Mouse (Mus musculus) forebrain, embryonic 11.5 days (tissue): Measurements from ENCODE around the gene Myo9a. TPM values are rescaled to one million over a fixed set of nuclear protein-coding genes. Genes with fewer than 3 reads are reported as not detected.
"Not testable (repeated sequence)": the region's sequence is repeated elsewhere in the genome, so short reads cannot be mapped to it uniquely, and the experiment has no call there.

Experiments
- ATAC-seq: fragments of 200-750 bp; cut with Nextera tagmentation; replicated peaks from 2 replicates; pipeline ENCODE4 v1.8.0; 2017; ENCODE audit warnings: moderate TSS enrichment; ENCODE audit not compliant: low FRiP score
- DNase-seq: peaks from one replicate; pipeline ENCODE4 v3.0.0-alpha.2; 2017; ENCODE audit warnings: low spot score
- H3K27ac ChIP-seq: fragments of 300-500 bp; sonication (generic); 2 replicates; pipeline ENCODE4 v1.5.1; 2014; ENCODE audit warnings: low read depth, low read length
- H3K27me3 ChIP-seq: fragments of 300-500 bp; sonication (generic); 2 replicates; pipeline ENCODE4 v1.6.1; 2014; ENCODE audit warnings: mild to moderate bottlenecking, low read length, mixed read lengths; ENCODE audit not compliant: control insufficient read depth, insufficient read depth
- H3K36me3 ChIP-seq: fragments of 300-500 bp; sonication (generic); 2 replicates; pipeline ENCODE4 v1.6.1; 2014; ENCODE audit warnings: mild to moderate bottlenecking, low read length, moderate library complexity, mixed read lengths; ENCODE audit not compliant: control insufficient read depth, insufficient read depth
- H3K4me1 ChIP-seq: fragments of 300-500 bp; sonication (generic); replicated peaks from 2 replicates; pipeline ENCODE4 v1.6.1; 2014; ENCODE audit warnings: low read length, mixed read lengths; ENCODE audit not compliant: control insufficient read depth, insufficient read depth
- H3K4me2 ChIP-seq: fragments of 300-500 bp; sonication (generic); 2 replicates; pipeline ENCODE4 v1.6.1; 2014; ENCODE audit warnings: low read depth, mild to moderate bottlenecking, low read length, moderate library complexity, mixed read lengths; ENCODE audit not compliant: severe bottlenecking
- H3K4me3 ChIP-seq: fragments of 300-500 bp; sonication (generic); 2 replicates; pipeline ENCODE4 v1.5.1; 2014; ENCODE audit warnings: low read depth, low read length
- H3K9ac ChIP-seq: fragments of 300-500 bp; sonication (generic); 2 replicates; pipeline ENCODE4 v1.6.1; 2014; ENCODE audit warnings: low read length
- H3K9me3 ChIP-seq: fragments of 300-500 bp; sonication (generic); 2 replicates; pipeline ENCODE4 v1.6.1; 2016; ENCODE audit warnings: low read length, mixed read lengths; ENCODE audit not compliant: control insufficient read depth
- WGBS: fragments of 180-500 bp; shearing (Covaris S2); extraction: QIAGEN DNeasy Blood & Tissue Kit; methylation state at CpG from one replicate; pipeline ENCODE4 v1.1.7; 2014; 5-methylcytosine and 5-hydroxymethylcytosine counted together
- polyA plus RNA-seq: library from polyadenylated mRNA; unstranded; fragments of >200 nt; fragmentation: Nextera tagmentation; extraction: Ambion mirVana; gene quantifications from 2 replicates; pipeline ENCODE4 v1.2.1, GENCODE M21; 2014

Myo9a gene
- polyA plus RNA-seq, 1 experiment from 2014 or later: 18.4 TPM

GRCm38 (mm10) chr9:59743903-59744302, 6.8 kb upstream of the Myo9a start:
- H3K4me2 ChIP-seq: no peak overlapping the region
- no peak for ATAC-seq
- H3K9me3 ChIP-seq: no peaks in the 10 kb centered on the region
- no peak for DNase-seq
- H3K36me3 ChIP-seq: no peaks in the 10 kb centered on the region
- WGBS: 90% methylated on average over 3 of the region's 3 CpGs
- H3K27ac ChIP-seq: no peak overlapping the region
- no peaks in the 10 kb centered on the region for H3K4me1 ChIP-seq
- no peaks in the 10 kb centered on the region for H3K27me3 ChIP-seq
- no peak overlapping the region for H3K9ac ChIP-seq
- no peak overlapping the region for H3K4me3 ChIP-seq

DNA sequence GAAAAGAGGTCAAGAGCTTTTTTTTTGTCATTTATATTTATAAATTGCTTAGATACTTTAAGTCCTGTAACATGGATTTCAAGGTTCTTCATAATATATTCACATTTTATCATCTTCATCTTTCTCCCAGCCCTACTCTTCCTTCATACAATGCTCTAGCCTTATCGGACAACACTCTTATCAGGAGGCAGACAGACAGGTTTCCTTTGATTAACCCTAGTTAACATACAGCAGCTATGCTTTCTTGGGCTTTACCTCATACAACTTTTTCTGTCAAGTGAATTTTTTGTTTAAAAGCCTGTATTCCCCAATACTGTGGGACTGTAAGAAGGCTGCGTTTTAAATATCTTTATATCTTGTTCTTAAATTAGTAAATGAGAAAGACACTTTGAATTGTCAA, 2.3 kb upstream of the Myo9a start:
- DNase-seq (no peak), ATAC-seq (no peak)
- no peaks in the 10 kb centered on the region for H3K36me3 ChIP-seq
- H3K27me3 ChIP-seq: no peaks in the 10 kb centered on the region
- no peak overlapping the region for H3K27ac ChIP-seq
- no peak overlapping the region for H3K4me2 ChIP-seq
- H3K9me3 ChIP-seq: no peaks in the 10 kb centered on the region
- H3K4me1 ChIP-seq: peaks cover 3% of the 10 kb centered on the region; the same call in 1 of the 2 replicates
- H3K9ac ChIP-seq: no peak overlapping the region
- WGBS: 94% methylated on average over 2 of the region's 2 CpGs
- no peak overlapping the region for H3K4me3 ChIP-seq

GRCm38 (mm10) chr9:59748969-59749368, 1.7 kb upstream of the Myo9a start:
- Histone ChIP-seq H3K36me3 (no peaks in the 10 kb centered on the region), H3K4me3 (no peak overlapping the region), H3K27ac (no peak overlapping the region), H3K27me3 (no peaks in the 10 kb centered on the region), H3K4me1 (peaks cover 3% of the 10 kb centered on the region; the same call in 1 of the 2 replicates), H3K9me3 (no peaks in the 10 kb centered on the region), H3K9ac (no peak overlapping the region), H3K4me2 (no peak overlapping the region)
- DNase-seq: no peak
- ATAC-seq: no peak
- WGBS: 94% methylated on average over 11 of the region's 11 CpGs

- ATAC-seq: no peak
- Histone ChIP-seq H3K4me2 (peak overlapping the region; percentile 41), H3K4me3 (peak overlapping the region; percentile 84), H3K4me1 (peaks cover 3% of the 10 kb centered on the region; the same call in 1 of the 2 replicates), H3K27ac (no peak overlapping the region), H3K27me3 (no peaks in the 10 kb centered on the region), H3K36me3 (no peaks in the 10 kb centered on the region), H3K9ac (peak overlapping the region; percentile 41), H3K9me3 (no peaks in the 10 kb centered on the region)
- no peak for DNase-seq
- WGBS: 36% methylated on average over 12 of the region's 12 CpGs
Observed at GRCm38 (mm10) chr9:59749581-59750265, 973 bp upstream of the Myo9a start.

GRCm38 (mm10) chr9:59751066-59751581, 428 bp downstream of the Myo9a start:
- Histone ChIP-seq H3K27me3 (no peaks in the 10 kb centered on the region), H3K4me3 (peak overlapping the region; percentile 84), H3K9me3 (no peaks in the 10 kb centered on the region), H3K9ac (peak overlapping the region; percentile 89), H3K27ac (peak overlapping the region; percentile 80), H3K4me1 (peaks cover 3% of the 10 kb centered on the region; the same call in 1 of the 2 replicates), H3K4me2 (peak overlapping the region; percentile 79), H3K36me3 (no peaks in the 10 kb centered on the region)
- ATAC-seq: peak; percentile 92
- WGBS: 1% methylated on average over 40 of the region's 49 CpGs
- DNase-seq: no peak

- DNase-seq: no peak
- ATAC-seq: no peak
- Histone ChIP-seq H3K4me1 (peaks cover 3% of the 10 kb centered on the region; the same call in 1 of the 2 replicates), H3K4me2 (peak overlapping the region; percentile 79), H3K4me3 (peak overlapping the region; percentile 84), H3K9ac (peak overlapping the region; percentile 89), H3K27me3 (no peaks in the 10 kb centered on the region), H3K27ac (no peak overlapping the region), H3K36me3 (no peaks in the 10 kb centered on the region), H3K9me3 (no peaks in the 10 kb centered on the region)
- WGBS: 17% methylated on average over 2 of the region's 2 CpGs
Observed at GRCm38 (mm10) chr9:59751966-59752365, 1.3 kb downstream of the Myo9a start.

DNA sequence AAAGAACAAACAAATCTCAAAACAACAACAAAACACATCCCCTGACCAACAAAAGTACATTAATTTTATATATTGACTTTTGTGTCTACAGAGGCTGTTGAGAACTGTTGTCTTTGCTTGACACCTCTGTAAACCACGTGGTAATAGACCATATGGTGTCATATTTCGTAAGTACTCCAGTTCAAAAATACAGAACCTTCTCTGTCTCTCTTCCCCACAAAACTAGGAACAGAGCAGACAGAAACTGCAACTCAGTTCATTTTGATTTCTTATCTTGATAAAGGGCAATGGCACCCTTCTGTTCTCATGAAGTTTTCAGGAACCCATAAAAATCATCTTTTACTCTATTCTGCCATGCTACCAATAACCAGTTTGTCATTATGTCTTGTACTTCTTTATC, 4.5 kb downstream of the Myo9a start:
- no peaks in the 10 kb centered on the region for H3K9me3 ChIP-seq
- DNase-seq (no peak), ATAC-seq (no peak)
- no peaks in the 10 kb centered on the region for H3K36me3 ChIP-seq
- H3K4me2 ChIP-seq: no peak overlapping the region
- peaks cover 3% of the 10 kb centered on the region; the same call in 1 of the 2 replicates for H3K4me1 ChIP-seq
- H3K27me3 ChIP-seq: no peaks in the 10 kb centered on the region
- 76% methylated on average over 2 of the region's 2 CpGs for WGBS
- no peak overlapping the region for H3K4me3 ChIP-seq
- no peak overlapping the region for H3K27ac ChIP-seq
- no peak overlapping the region for H3K9ac ChIP-seq

DNA sequence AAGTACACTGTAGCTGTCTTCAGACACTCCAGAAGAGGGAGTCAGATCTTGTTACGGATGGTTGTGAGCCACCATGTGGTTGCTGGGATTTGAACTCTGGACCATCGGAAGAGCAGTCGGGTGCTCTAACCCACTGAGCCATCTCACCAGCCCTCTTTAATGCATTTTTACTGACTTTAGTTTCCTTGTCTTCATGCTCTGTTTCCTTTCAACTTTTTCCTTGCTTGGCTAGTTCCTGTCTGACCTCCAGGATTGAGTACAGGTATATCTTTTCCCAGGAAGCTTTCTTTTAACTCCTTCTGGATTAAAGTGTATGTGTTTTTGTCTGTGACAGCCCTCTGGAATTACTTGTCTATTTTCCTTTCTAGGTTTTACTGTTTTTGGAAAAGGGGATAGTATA, 6.3 kb downstream of the Myo9a start:
- ATAC-seq, H3K9me3 ChIP-seq, H3K27ac ChIP-seq, H3K4me1 ChIP-seq, H3K27me3 ChIP-seq, H3K36me3 ChIP-seq, H3K4me3 ChIP-seq, H3K4me2 ChIP-seq, H3K9ac ChIP-seq, DNase-seq: not testable (repeated sequence)
- 100% methylated on average over 2 of the region's 3 CpGs for WGBS

DNA sequence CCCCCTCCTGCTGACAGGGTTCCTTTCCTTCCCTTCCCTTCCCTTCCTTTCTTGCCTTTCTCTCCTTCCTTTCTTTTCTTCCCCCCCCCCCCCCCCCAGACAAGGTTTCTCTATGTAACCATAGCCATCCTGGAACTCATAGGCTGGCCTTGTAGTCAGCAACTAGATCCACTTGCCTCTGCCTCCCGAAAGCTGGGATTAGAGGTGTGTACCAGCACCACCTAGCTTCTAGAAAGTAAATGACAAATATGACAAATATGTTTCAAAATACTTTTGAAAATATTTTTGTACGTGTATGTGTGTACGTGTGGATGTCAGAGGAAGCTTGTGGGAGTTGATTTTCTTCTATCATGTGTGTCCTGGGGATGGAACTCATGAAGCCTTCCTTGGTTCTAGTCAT, 9.8 kb downstream of the Myo9a start:
- no peaks in the 10 kb centered on the region for H3K4me1 ChIP-seq
- H3K27me3 ChIP-seq: no peaks in the 10 kb centered on the region
- no peak overlapping the region for H3K4me2 ChIP-seq
- no peaks in the 10 kb centered on the region for H3K9me3 ChIP-seq
- H3K36me3 ChIP-seq: no peaks in the 10 kb centered on the region
- H3K9ac ChIP-seq: no peak overlapping the region
- ATAC-seq (no peak), DNase-seq (no peak)
- no peak overlapping the region for H3K27ac ChIP-seq
- H3K4me3 ChIP-seq: no peak overlapping the region
- 82% methylated on average over 3 of the region's 3 CpGs for WGBS
